ENCODE assay signal across 8 mouse cellular contexts in genomic region chr1:179506530-179507315, GRCm38 (mm10). TPM values are rescaled to one million over a fixed set of nuclear protein-coding genes. Genes with fewer than 3 reads are reported as not detected.
DNase-seq lines count a peak whose midpoint lies in the region; ATAC-seq and TF ChIP-seq lines count a peak whose summit lies in the region.

No protein-coding gene starts in this region.

- H3K4me3 ChIP-seq in kidney, embryonic 14.5 days (ENCODE audit: low read length) = no peak overlapping the region
- no peak overlapping the region for H3K4me3 ChIP-seq in E14TG2a.4 (replicated peaks; ENCODE audit: low read length)
- H3K4me3 ChIP-seq in bone marrow, adult 2 months (replicated peaks; ENCODE audit: control insufficient read depth, low read depth, low read length) = no peak overlapping the region

- TF ChIP-seq POLR2A in bone marrow, adult 2 months (IDR thresholded peaks at IDR 0.05; ENCODE audit: borderline replicate concordance, control insufficient read depth, low read depth, low read length) = no peak

- H3K27ac ChIP-seq in kidney, embryonic 14.5 days (ENCODE audit: low read depth, low read length) = no peak overlapping the region
- no peak overlapping the region for H3K27ac ChIP-seq in bone marrow, adult 2 months (ENCODE audit: control insufficient read depth, insufficient read depth, low read depth, low read length, poor library complexity)

- no peaks in the 10 kb centered on the region for H3K27me3 ChIP-seq in kidney, embryonic 14.5 days (ENCODE audit: control insufficient read depth, insufficient read depth, low read length)
- H3K27me3 ChIP-seq in E14TG2a.4 (ENCODE audit: insufficient read depth, low read length) = no peaks in the 10 kb centered on the region

- DNase-seq in kidney, adult 9 months = peak; percentile 24
- DNase-seq in mesoderm, embryonic 11.5 days (ENCODE audit: low read depth, low spot score) = peak; percentile 56
- no peak for DNase-seq in layer of hippocampus, adult 9-11 months
- DNase-seq in left cerebral cortex, postnatal 10 days (ENCODE audit: extremely low spot score in 1 of 2, low spot score in 2 of 2) = no peak

- no peak overlapping the region for H3K4me2 ChIP-seq in kidney, embryonic 14.5 days (replicated peaks; ENCODE audit: low read depth, low read length)

- intact Hi-C loops in left cerebral cortex, postnatal 10 days (cut with DNase I) = no loop called here

- no peaks in the 10 kb centered on the region for H3K4me1 ChIP-seq in kidney, embryonic 14.5 days (ENCODE audit: control insufficient read depth, insufficient read depth, low read length)
- peaks cover 53% of the 10 kb centered on the region for H3K4me1 ChIP-seq in E14TG2a.4 (replicated peaks; ENCODE audit: low read depth, low read length)
- H3K4me1 ChIP-seq in bone marrow, adult 2 months (ENCODE audit: control insufficient read depth, insufficient read depth, low read length) = no peaks in the 10 kb centered on the region

- peak; percentile 71 for TF ChIP-seq CTCF in E14TG2a.4 (conservative IDR thresholded peaks at IDR 0.05; ENCODE audit: low read length)
- peak; percentile 46 for TF ChIP-seq CTCF in bone marrow, adult 2 months (IDR thresholded peaks at IDR 0.05; ENCODE audit: control insufficient read depth, insufficient read depth, low read length)

- 62% methylated on average over 9 of the region's 9 CpGs for WGBS in kidney, embryonic 14.5 days
- 69% methylated on average over 9 of the region's 9 CpGs for WGBS in bone marrow, adult 2 months

- ATAC-seq in kidney, embryonic 14.5 days (ENCODE audit: low FRiP score, low TSS enrichment) = no peak
- ATAC-seq in granulocyte monocyte progenitor cell, adult 5-6 weeks (replicated peaks; ENCODE audit: poor library complexity, severe bottlenecking) = peak; percentile 74

- no peak overlapping the region for H3K9ac ChIP-seq in kidney, embryonic 14.5 days (ENCODE audit: low read depth, low read length)

- H3K36me3 ChIP-seq in kidney, embryonic 14.5 days (ENCODE audit: control insufficient read depth, insufficient read depth, low read length) = no peaks in the 10 kb centered on the region
- H3K36me3 ChIP-seq in E14TG2a.4 (ENCODE audit: insufficient read depth, low read length) = peaks cover 16% of the 10 kb centered on the region

- H3K9me3 ChIP-seq in kidney, embryonic 14.5 days (ENCODE audit: control insufficient read depth, low read length) = no peaks in the 10 kb centered on the region
- no peaks in the 10 kb centered on the region for H3K9me3 ChIP-seq in E14TG2a.4 (ENCODE audit: low read length)

RNA-seq across cellular contexts. Expression of gene Smyd3, which starts 11.1 kb away (rescaled TPM):
- polyA plus RNA-seq in kidney, embryonic 14.5 days (2014; fragmentation: Nextera tagmentation; extraction: Ambion mirVana) = 19.9 and 21.5 TPM in 2 replicates
- polyA plus RNA-seq in bone marrow, adult 2 months (2011; ENCODE audit: insufficient read depth, insufficient read length, low replicate concordance, missing spikeins) = 8.0 and 20.8 TPM in 2 replicates
- total RNA-seq in granulocyte monocyte progenitor cell, adult 5-6 weeks (2014; fragmentation: Nextera tagmentation) = 34.9 and 35.7 TPM in 2 replicates
- total RNA-seq in granulocyte monocyte progenitor cell, adult 5-6 weeks (2017) = 29.7 and 30.2 TPM in 2 replicates
- total RNA-seq in left cerebral cortex, postnatal 10 days (2021) = 10 to 100 TPM; 20.3 to 30.9 TPM

RNA-seq across cellular contexts. Expression of gene Tfb2m, which starts 39.3 kb away (rescaled TPM):
- 28.6 and 39.9 TPM in 2 replicates for polyA plus RNA-seq in kidney, embryonic 14.5 days (2014; fragmentation: Nextera tagmentation; extraction: Ambion mirVana)
- polyA plus RNA-seq in bone marrow, adult 2 months (2011; ENCODE audit: insufficient read depth, insufficient read length, low replicate concordance, missing spikeins) = 6.7 and 20.0 TPM in 2 replicates
- total RNA-seq in granulocyte monocyte progenitor cell, adult 5-6 weeks (2014; fragmentation: Nextera tagmentation) = 34.0 and 37.0 TPM in 2 replicates
- 30.3 and 40.0 TPM in 2 replicates for total RNA-seq in granulocyte monocyte progenitor cell, adult 5-6 weeks (2017)
- 10 to 100 TPM; 27.4 to 28.1 TPM for total RNA-seq in left cerebral cortex, postnatal 10 days (2021)

RNA-seq across cellular contexts. Expression of gene Cnst, which starts 39.4 kb away (rescaled TPM):
- polyA plus RNA-seq in kidney, embryonic 14.5 days (2014; fragmentation: Nextera tagmentation; extraction: Ambion mirVana) = 7.7 and 14.1 TPM in 2 replicates
- 15.3 and 25.1 TPM in 2 replicates for polyA plus RNA-seq in bone marrow, adult 2 months (2011; ENCODE audit: insufficient read depth, insufficient read length, low replicate concordance, missing spikeins)
- 15.8 and 17.5 TPM in 2 replicates for total RNA-seq in granulocyte monocyte progenitor cell, adult 5-6 weeks (2014; fragmentation: Nextera tagmentation)
- 18.4 and 19.1 TPM in 2 replicates for total RNA-seq in granulocyte monocyte progenitor cell, adult 5-6 weeks (2017)
- total RNA-seq in left cerebral cortex, postnatal 10 days (2021) = 10 to 100 TPM; 30.6 to 30.8 TPM

Comparison
In these comparisons a context has a peak if more than half of its experiments do, and no peak if none do; other contexts are left out.
1. DNase-seq: peak in kidney, adult 9 months (single experiment) and mesoderm, embryonic 11.5 days (single experiment); none in layer of hippocampus, adult 9-11 months (single experiment) and left cerebral cortex, postnatal 10 days (0 of 2).